Mouse (Mus musculus): ENCODE data around the gene Sh3glb2. TPM values are rescaled to one million over a fixed set of nuclear protein-coding genes. Genes with fewer than 3 reads are reported as not detected.

The Sh3glb2 gene
- polyA plus RNA-seq, 1 experiment from 2014 or later: 106 TPM

GRCm38 (mm10) chr2:30336174-30336915, 22.8 kb downstream of the Sh3glb2 start:
- DNase-seq (ENCODE audit: low spot score): no peak
- Histone ChIP-seq H3K4me2 (ENCODE audit: low read length) (no peak overlapping the region), H3K27me3 (replicated peaks; ENCODE audit: control insufficient read depth, insufficient read depth, low read length) (no peaks in the 10 kb centered on the region), H3K9ac (ENCODE audit: low read length) (no peak overlapping the region), H3K4me3 (ENCODE audit: low read depth, low read length) (no peak overlapping the region), H3K36me3 (ENCODE audit: control insufficient read depth, insufficient read depth, low read length) (peaks cover 98% of the 10 kb centered on the region), H3K4me1 (ENCODE audit: control insufficient read depth, insufficient read depth, low read length) (no peaks in the 10 kb centered on the region), H3K27ac (ENCODE audit: low read depth, low read length) (no peak overlapping the region), H3K9me3 (replicated peaks; ENCODE audit: control insufficient read depth, low read length) (no peaks in the 10 kb centered on the region)
- no peak for ATAC-seq
- 86% methylated on average over 16 of the region's 16 CpGs for WGBS

- no peaks in the 10 kb centered on the region for H3K9me3 ChIP-seq (replicated peaks; ENCODE audit: control insufficient read depth, low read length)
- no peak for ATAC-seq
- DNase-seq (ENCODE audit: low spot score): no peak
- no peaks in the 10 kb centered on the region for H3K27me3 ChIP-seq (replicated peaks; ENCODE audit: control insufficient read depth, insufficient read depth, low read length)
- no peak overlapping the region for H3K27ac ChIP-seq (ENCODE audit: low read depth, low read length)
- H3K4me1 ChIP-seq (ENCODE audit: control insufficient read depth, insufficient read depth, low read length): no peaks in the 10 kb centered on the region
- H3K9ac ChIP-seq (ENCODE audit: low read length): no peak overlapping the region
- H3K4me3 ChIP-seq (ENCODE audit: low read depth, low read length): no peak overlapping the region
- WGBS: 91% methylated on average over 2 of the region's 2 CpGs
- no peak overlapping the region for H3K4me2 ChIP-seq (ENCODE audit: low read length)
- H3K36me3 ChIP-seq (ENCODE audit: control insufficient read depth, insufficient read depth, low read length): peaks cover 98% of the 10 kb centered on the region
Measured at GRCm38 (mm10) chr2:30335324-30335723, 23.8 kb downstream of the Sh3glb2 start.

GRCm38 (mm10) chr2:30328791-30329190, 30.3 kb downstream of the Sh3glb2 start:
- H3K9me3 ChIP-seq (replicated peaks; ENCODE audit: control insufficient read depth, low read length): no peaks in the 10 kb centered on the region
- H3K4me1 ChIP-seq (ENCODE audit: control insufficient read depth, insufficient read depth, low read length): no peaks in the 10 kb centered on the region
- no peaks in the 10 kb centered on the region for H3K27me3 ChIP-seq (replicated peaks; ENCODE audit: control insufficient read depth, insufficient read depth, low read length)
- no peak for ATAC-seq
- no peak overlapping the region for H3K4me3 ChIP-seq (ENCODE audit: low read depth, low read length)
- H3K36me3 ChIP-seq (ENCODE audit: control insufficient read depth, insufficient read depth, low read length): peaks cover 97% of the 10 kb centered on the region
- DNase-seq (ENCODE audit: low spot score): no peak
- H3K9ac ChIP-seq (ENCODE audit: low read length): no peak overlapping the region
- no peak overlapping the region for H3K4me2 ChIP-seq (ENCODE audit: low read length)
- H3K27ac ChIP-seq (ENCODE audit: low read depth, low read length): no peak overlapping the region
- 95% methylated on average over 3 of the region's 3 CpGs for WGBS

GRCm38 (mm10) chr2:30327276-30327675, 31.9 kb downstream of the Sh3glb2 start:
- Histone ChIP-seq H3K9ac (ENCODE audit: low read length) (no peak overlapping the region), H3K27me3 (replicated peaks; ENCODE audit: control insufficient read depth, insufficient read depth, low read length) (no peaks in the 10 kb centered on the region), H3K27ac (ENCODE audit: low read depth, low read length) (no peak overlapping the region), H3K4me2 (ENCODE audit: low read length) (no peak overlapping the region), H3K4me1 (ENCODE audit: control insufficient read depth, insufficient read depth, low read length) (no peaks in the 10 kb centered on the region), H3K4me3 (ENCODE audit: low read depth, low read length) (no peak overlapping the region), H3K36me3 (ENCODE audit: control insufficient read depth, insufficient read depth, low read length) (peaks cover 97% of the 10 kb centered on the region), H3K9me3 (replicated peaks; ENCODE audit: control insufficient read depth, low read length) (no peaks in the 10 kb centered on the region)
- DNase-seq (ENCODE audit: low spot score) (no peak), ATAC-seq (no peak)
- 95% methylated on average over 7 of the region's 7 CpGs for WGBS

GRCm38 (mm10) chr2:30325296-30325695, 33.8 kb downstream of the Sh3glb2 start:
- WGBS: 97% methylated on average over 5 of the region's 5 CpGs
- Histone ChIP-seq H3K27ac (ENCODE audit: low read depth, low read length) (no peak overlapping the region), H3K4me1 (ENCODE audit: control insufficient read depth, insufficient read depth, low read length) (no peaks in the 10 kb centered on the region), H3K4me3 (ENCODE audit: low read depth, low read length) (no peak overlapping the region), H3K36me3 (ENCODE audit: control insufficient read depth, insufficient read depth, low read length) (peaks cover 95% of the 10 kb centered on the region), H3K27me3 (replicated peaks; ENCODE audit: control insufficient read depth, insufficient read depth, low read length) (no peaks in the 10 kb centered on the region), H3K9me3 (replicated peaks; ENCODE audit: control insufficient read depth, low read length) (no peaks in the 10 kb centered on the region), H3K9ac (ENCODE audit: low read length) (no peak overlapping the region), H3K4me2 (ENCODE audit: low read length) (no peak overlapping the region)
- DNase-seq (ENCODE audit: low spot score) (no peak), ATAC-seq (no peak)

GRCm38 (mm10) chr2:30323111-30323510, 36.0 kb downstream of the Sh3glb2 start:
- Histone ChIP-seq H3K9ac (ENCODE audit: low read length) (no peak overlapping the region), H3K27me3 (replicated peaks; ENCODE audit: control insufficient read depth, insufficient read depth, low read length) (no peaks in the 10 kb centered on the region), H3K4me1 (ENCODE audit: control insufficient read depth, insufficient read depth, low read length) (no peaks in the 10 kb centered on the region), H3K36me3 (ENCODE audit: control insufficient read depth, insufficient read depth, low read length) (peaks cover 88% of the 10 kb centered on the region), H3K4me3 (ENCODE audit: low read depth, low read length) (no peak overlapping the region), H3K27ac (ENCODE audit: low read depth, low read length) (no peak overlapping the region), H3K4me2 (ENCODE audit: low read length) (no peak overlapping the region), H3K9me3 (replicated peaks; ENCODE audit: control insufficient read depth, low read length) (no peaks in the 10 kb centered on the region)
- ATAC-seq (no peak), DNase-seq (ENCODE audit: low spot score) (no peak)
- WGBS: 91% methylated on average over 7 of the region's 7 CpGs

GRCm38 (mm10) chr2:30319260-30319659, 39.9 kb downstream of the Sh3glb2 start:
- no peak overlapping the region for H3K4me3 ChIP-seq (ENCODE audit: low read depth, low read length)
- WGBS: 93% methylated on average over 4 of the region's 4 CpGs
- DNase-seq (ENCODE audit: low spot score) (no peak), ATAC-seq (no peak)
- H3K4me1 ChIP-seq (ENCODE audit: control insufficient read depth, insufficient read depth, low read length): no peaks in the 10 kb centered on the region
- no peak overlapping the region for H3K27ac ChIP-seq (ENCODE audit: low read depth, low read length)
- no peaks in the 10 kb centered on the region for H3K9me3 ChIP-seq (replicated peaks; ENCODE audit: control insufficient read depth, low read length)
- H3K9ac ChIP-seq (ENCODE audit: low read length): no peak overlapping the region
- peaks cover 89% of the 10 kb centered on the region for H3K36me3 ChIP-seq (ENCODE audit: control insufficient read depth, insufficient read depth, low read length)
- H3K4me2 ChIP-seq (ENCODE audit: low read length): no peak overlapping the region
- no peaks in the 10 kb centered on the region for H3K27me3 ChIP-seq (replicated peaks; ENCODE audit: control insufficient read depth, insufficient read depth, low read length)

- Histone ChIP-seq H3K27me3 (replicated peaks; ENCODE audit: control insufficient read depth, insufficient read depth, low read length) (no peaks in the 10 kb centered on the region), H3K27ac (ENCODE audit: low read depth, low read length) (no peak overlapping the region), H3K4me1 (ENCODE audit: control insufficient read depth, insufficient read depth, low read length) (no peaks in the 10 kb centered on the region), H3K9me3 (replicated peaks; ENCODE audit: control insufficient read depth, low read length) (no peaks in the 10 kb centered on the region), H3K4me3 (ENCODE audit: low read depth, low read length) (no peak overlapping the region), H3K36me3 (ENCODE audit: control insufficient read depth, insufficient read depth, low read length) (peaks cover 89% of the 10 kb centered on the region), H3K9ac (ENCODE audit: low read length) (no peak overlapping the region), H3K4me2 (ENCODE audit: low read length) (no peak overlapping the region)
- 93% methylated on average over 5 of the region's 5 CpGs for WGBS
- DNase-seq (ENCODE audit: low spot score) (no peak), ATAC-seq (no peak)
Measured at GRCm38 (mm10) chr2:30316955-30317354, 42.2 kb downstream of the Sh3glb2 start.

- H3K4me1 ChIP-seq (ENCODE audit: control insufficient read depth, insufficient read depth, low read length): no peaks in the 10 kb centered on the region
- no peaks in the 10 kb centered on the region for H3K9me3 ChIP-seq (replicated peaks; ENCODE audit: control insufficient read depth, low read length)
- no peak overlapping the region for H3K27ac ChIP-seq (ENCODE audit: low read depth, low read length)
- ATAC-seq: no peak
- WGBS: 91% methylated on average over 4 of the region's 4 CpGs
- no peak overlapping the region for H3K4me3 ChIP-seq (ENCODE audit: low read depth, low read length)
- H3K36me3 ChIP-seq (ENCODE audit: control insufficient read depth, insufficient read depth, low read length): peaks cover 88% of the 10 kb centered on the region
- DNase-seq (ENCODE audit: low spot score): no peak
- H3K4me2 ChIP-seq (ENCODE audit: low read length): no peak overlapping the region
- no peak overlapping the region for H3K9ac ChIP-seq (ENCODE audit: low read length)
- no peaks in the 10 kb centered on the region for H3K27me3 ChIP-seq (replicated peaks; ENCODE audit: control insufficient read depth, insufficient read depth, low read length)
Measured at GRCm38 (mm10) chr2:30316136-30316535, 43.0 kb downstream of the Sh3glb2 start.
